Comparison of ENCODE assay signal across 9 mouse cellular contexts in the genomic region with DNA sequence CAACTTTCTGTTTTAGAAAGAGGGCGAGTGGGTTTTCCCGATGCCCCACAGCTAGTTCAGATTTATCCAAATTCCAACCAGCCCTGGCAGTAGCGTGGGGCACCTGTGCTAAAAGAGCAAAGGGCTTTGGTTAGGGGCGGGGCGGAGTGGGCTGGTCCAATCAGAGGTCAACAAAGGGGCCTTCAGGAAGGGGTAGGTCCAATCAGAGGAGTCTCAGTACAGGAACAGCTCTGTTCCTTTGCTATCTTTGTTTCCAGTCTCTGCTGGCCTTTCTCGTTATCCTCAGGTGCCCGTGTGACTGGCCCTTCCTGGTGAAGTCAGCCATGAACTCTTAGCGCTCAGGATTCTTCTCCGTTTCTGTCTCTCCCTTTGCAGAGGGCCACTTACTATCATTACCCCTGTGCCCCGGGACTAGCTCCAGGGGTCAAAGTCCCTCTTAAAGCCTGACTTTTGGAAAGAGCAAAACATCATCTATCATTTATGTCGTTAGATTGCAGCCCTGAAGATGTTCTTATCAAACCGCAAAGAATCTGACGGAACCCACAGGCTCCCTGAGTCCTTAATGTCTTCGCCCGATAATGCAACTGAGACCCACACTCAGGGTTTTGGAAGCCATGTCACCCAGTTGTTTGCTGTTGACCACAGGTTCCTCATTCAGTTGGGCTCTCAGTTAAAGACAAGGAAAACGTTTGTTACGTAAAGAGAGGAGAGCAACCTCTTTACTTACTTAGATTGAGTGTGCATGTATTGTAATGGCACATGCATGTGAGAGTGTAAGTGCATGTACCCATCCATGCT. TPM values are rescaled to one million over a fixed set of nuclear protein-coding genes. Genes with fewer than 3 reads are reported as not detected.
DNase-seq lines count a peak whose midpoint lies in the region; ATAC-seq and TF ChIP-seq lines count a peak whose summit lies in the region.
"Had no signal": no experiment of that assay in that cellular context is flagged by ENCODE, and none has a peak within 500 bp of the region (broad histone marks: within the 10 kb centered on the region; RNA-seq: fewer than 3 reads in every experiment).

No protein-coding gene starts in this region.

- peak; percentile 19 to 53 for DNase-seq in CD8-positive naive resting alpha-beta T cell, adult 2 months (ENCODE audit: low read depth in 2 of 2, low spot score in 2 of 2)
- peak; percentile 70 for DNase-seq in kidney, postnatal 14 days
- DNase-seq in adrenal gland, adult 8-10 months = no peak
- DNase-seq in urinary bladder, adult 2 months (ENCODE audit: low spot score) = no peak
- no peak for DNase-seq in ovary, postnatal 10 days (ENCODE audit: low spot score)
- no peak for DNase-seq in embryo, embryonic 10 days (ENCODE audit: low spot score)

- no peaks in the 10 kb centered on the region for H3K27me3 ChIP-seq in small intestine, adult 2 months (ENCODE audit: control insufficient read depth, insufficient read depth, low read length)
- H3K27me3 ChIP-seq: lung, embryonic 15.5 days had no signal

- peak; percentile 83 for ATAC-seq in common myeloid progenitor, adult 5-6 weeks (replicated peaks; ENCODE audit: low read depth, poor library complexity, severe bottlenecking)

- H3K4me1 ChIP-seq in small intestine, adult 2 months (ENCODE audit: control insufficient read depth, insufficient read depth, insufficient read length, low read length) = peaks cover 31% of the 10 kb centered on the region

- peak overlapping the region; percentile 4; the same call in 1 of the 2 replicates for H3K4me3 ChIP-seq in small intestine, adult 2 months (ENCODE audit: low read depth, low read length)
- H3K4me3 ChIP-seq: lung, embryonic 15.5 days had no signal

- H3K36me3 ChIP-seq in small intestine, adult 2 months (ENCODE audit: control insufficient read depth, insufficient read depth, low read length) = peaks cover 4% of the 10 kb centered on the region; the same call in 1 of the 2 replicates
- H3K36me3 ChIP-seq: lung, embryonic 15.5 days had no signal

- WGBS in small intestine, adult 2 months = 21% methylated on average over 17 of the region's 17 CpGs

- peak overlapping the region; percentile 59 for H3K27ac ChIP-seq in small intestine, adult 2 months (ENCODE audit: insufficient read depth, low read depth, low read length)

- TF ChIP-seq CTCF in small intestine, adult 2 months (IDR thresholded peaks at IDR 0.05; ENCODE audit: extremely low read depth, insufficient read length, insufficient replicate concordance, low read depth, low read length) = no peak

- no peak for TF ChIP-seq POLR2A in small intestine, adult 2 months (IDR thresholded peaks at IDR 0.05; ENCODE audit: low read depth, low read length)

RNA-seq across cellular contexts. Expression of a gene that starts 30.4 kb away (rescaled TPM):
- 0.23 and 0.63 TPM in 2 replicates for total RNA-seq in common myeloid progenitor, adult 5-6 weeks (2017)
- polyA plus RNA-seq in small intestine, adult 2 months (2012; rRNA removed) = 88.3 and 234 TPM in 2 replicates
- total RNA-seq in adrenal gland, adult 8-10 months (2022) = under 1 TPM; 0.06 to 0.38 (median 0.21) TPM
- 81.3 and 96.0 TPM in 2 replicates for polyA plus RNA-seq in urinary bladder, adult 2 months (2012; rRNA removed)

RNA-seq across cellular contexts. Expression of a gene that starts 49.3 kb away (rescaled TPM):
- total RNA-seq in common myeloid progenitor, adult 5-6 weeks (2017) = 7.9 and 9.2 TPM in 2 replicates
- polyA plus RNA-seq in small intestine, adult 2 months (2012; rRNA removed) = 1.2 and 2.1 TPM in 2 replicates
- 10 to 100 TPM; 10.2 to 14.2 (median 12.4) TPM for total RNA-seq in adrenal gland, adult 8-10 months (2022)
- polyA plus RNA-seq in urinary bladder, adult 2 months (2012; rRNA removed) = 4.4 and 5.0 TPM in 2 replicates

Comparison
In these comparisons a context has a peak if more than half of its experiments do, and no peak if none do; other contexts are left out.
1. DNase-seq: peak in CD8-positive naive resting alpha-beta T cell, adult 2 months (2 of 2) and kidney, postnatal 14 days (single experiment); none in adrenal gland, adult 8-10 months (single experiment), urinary bladder, adult 2 months (single experiment), ovary, postnatal 10 days (single experiment) and embryo, embryonic 10 days (single experiment).